8 mouse cellular contexts compared by ENCODE assay signal in the genomic region with DNA sequence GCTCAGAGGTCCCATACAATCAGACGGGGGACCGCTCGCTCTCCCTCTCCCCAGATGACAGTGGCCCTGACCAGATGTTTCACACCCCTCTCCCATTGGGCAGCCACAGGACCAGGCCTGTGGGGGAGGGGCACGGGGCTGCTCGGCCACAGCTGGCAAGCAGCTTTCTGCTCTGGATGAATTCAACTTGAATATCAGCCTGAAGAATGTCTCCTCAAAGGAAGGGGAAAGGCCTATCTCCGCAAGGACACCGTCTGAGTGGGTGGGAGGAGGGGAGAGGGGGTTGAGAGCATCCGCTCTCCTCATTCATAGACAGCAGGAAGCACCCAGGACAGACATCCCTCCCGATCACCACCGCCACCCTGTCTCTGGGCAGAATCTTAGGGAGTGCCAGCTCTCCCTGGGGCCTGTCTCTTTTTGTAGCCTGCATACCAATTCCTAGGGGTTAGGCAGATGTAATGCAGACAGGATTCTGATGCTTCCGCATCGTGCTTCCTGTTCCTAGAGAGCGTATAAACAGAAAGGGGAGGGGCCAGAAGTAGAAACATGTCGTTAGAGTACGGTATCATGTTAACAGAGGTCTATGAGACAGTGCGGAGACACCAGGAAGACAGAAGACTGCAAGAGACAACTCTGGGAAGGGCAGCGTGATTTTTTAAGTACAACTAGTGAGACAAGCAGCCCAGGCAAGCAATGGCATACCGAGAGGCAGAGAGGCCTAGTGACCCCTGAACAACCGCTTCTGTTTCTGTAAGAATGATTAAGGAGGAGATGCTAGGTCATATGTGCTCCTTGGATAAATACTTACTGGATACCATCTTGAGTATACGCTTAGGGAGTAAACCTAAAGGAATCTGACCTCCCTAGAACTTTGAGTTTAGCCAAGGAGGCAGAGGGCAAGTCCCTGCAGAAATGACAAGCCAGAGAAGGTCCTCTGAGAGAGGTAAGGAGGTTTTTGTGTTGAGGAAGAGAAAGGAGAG.
DNase-seq lines count a peak whose midpoint lies in the region; ATAC-seq lines count a peak whose summit lies in the region.

No protein-coding gene starts in this region.

- peaks cover 23% of the 10 kb centered on the region for H3K4me1 ChIP-seq in liver, embryonic 11.5 days (replicated peaks; ENCODE audit: control insufficient read depth, insufficient read depth, low read length)
- H3K4me1 ChIP-seq in neural tube, embryonic 14.5 days (ENCODE audit: control insufficient read depth, insufficient read depth, low read length): 0 out of 2 replicates have a peak, but pooled peaks cover 5% of the 10 kb centered on the region

- intact Hi-C loops in left cerebral cortex, postnatal 14 days (cut with DNase I): loop anchor here (10.0 kb wide), 3 partner anchors 123 to 453 kb away; no protein-coding TSS in a partner anchor

- peak overlapping the region; percentile 58 for H3K27ac ChIP-seq in liver, embryonic 11.5 days (ENCODE audit: low read depth, low read length)
- H3K27ac ChIP-seq in neural tube, embryonic 14.5 days (ENCODE audit: low read depth, low read length): no peak overlapping the region

- H3K9me3 ChIP-seq in liver, embryonic 11.5 days (ENCODE audit: control insufficient read depth, low read length): no peaks in the 10 kb centered on the region
- no peaks in the 10 kb centered on the region for H3K9me3 ChIP-seq in neural tube, embryonic 14.5 days (ENCODE audit: control insufficient read depth, low read length)

- ATAC-seq in liver, embryonic 11.5 days (replicated peaks; ENCODE audit: low FRiP score): peak; percentile 71
- ATAC-seq in neural tube, embryonic 14.5 days (ENCODE audit: low read depth): peak; percentile 46
- no peak for ATAC-seq in activated CD4-positive, CD25-positive, alpha-beta regulatory T cell, adult 4 months

- no peaks in the 10 kb centered on the region for H3K27me3 ChIP-seq in liver, embryonic 11.5 days (replicated peaks; ENCODE audit: control insufficient read depth, insufficient read depth, low read length)
- H3K27me3 ChIP-seq in neural tube, embryonic 14.5 days (ENCODE audit: control insufficient read depth, insufficient read depth, low read length): no peaks in the 10 kb centered on the region

- H3K4me3 ChIP-seq in liver, embryonic 11.5 days (ENCODE audit: low read depth, low read length): no peak overlapping the region
- no peak overlapping the region for H3K4me3 ChIP-seq in neural tube, embryonic 14.5 days (ENCODE audit: low read depth, low read length)

- 24% methylated on average over 20 of the region's 20 CpGs for WGBS in liver, embryonic 11.5 days
- WGBS in neural tube, embryonic 14.5 days: 25% methylated on average over 20 of the region's 20 CpGs

- no peaks in the 10 kb centered on the region for H3K36me3 ChIP-seq in liver, embryonic 11.5 days (ENCODE audit: control insufficient read depth, insufficient read depth, low read length)
- no peaks in the 10 kb centered on the region for H3K36me3 ChIP-seq in neural tube, embryonic 14.5 days (ENCODE audit: control insufficient read depth, insufficient read depth, low read length)

- peak overlapping the region; percentile 34 for H3K4me2 ChIP-seq in liver, embryonic 11.5 days
- no peak overlapping the region for H3K4me2 ChIP-seq in neural tube, embryonic 14.5 days (ENCODE audit: low read depth, low read length)

- H3K9ac ChIP-seq in liver, embryonic 11.5 days (ENCODE audit: low read depth, low read length): no peak overlapping the region
- no peak overlapping the region for H3K9ac ChIP-seq in neural tube, embryonic 14.5 days (replicated peaks; ENCODE audit: low read depth, low read length)

- DNase-seq in right cerebral cortex, postnatal 4 days: peak; percentile 10
- no peak for DNase-seq in right cerebral cortex, adult 18-20 months
- DNase-seq in forelimb bud, embryonic 11.5 days (ENCODE audit: low read depth, low spot score): peak; percentile 63
- peak; percentile 67 for DNase-seq in liver, embryonic 11.5 days (ENCODE audit: low spot score)
- DNase-seq in layer of hippocampus, adult 18-20 months (ENCODE audit: low spot score in 2 of 2): no peak
- no peak for DNase-seq in left cerebral cortex, postnatal 14 days (ENCODE audit: low spot score in 2 of 2)

Comparison
In these comparisons a context has a peak if more than half of its experiments do, and no peak if none do; other contexts are left out.
1. DNase-seq: peak in right cerebral cortex, postnatal 4 days (single experiment), forelimb bud, embryonic 11.5 days (single experiment) and liver, embryonic 11.5 days (single experiment); none in right cerebral cortex, adult 18-20 months (single experiment), layer of hippocampus, adult 18-20 months (0 of 2) and left cerebral cortex, postnatal 14 days (0 of 2).